Mouse (Mus musculus) testis, adult 2 months (tissue): Measurements from ENCODE around the gene Apex2. TPM values are rescaled to one million over a fixed set of nuclear protein-coding genes. Genes with fewer than 3 reads are reported as not detected.
A peak's percentile ranks its signal among the peaks of the same experiment; 100 is the strongest.

Experiments
- H3K27ac ChIP-seq: fragments of 200-500 bp; 2 replicates; pipeline ENCODE4 v1.5.1; 2012; ENCODE audit warnings: low read depth, low read length; ENCODE audit not compliant: control insufficient read depth, insufficient read depth
- H3K27me3 ChIP-seq: fragments of 200-500 bp; 2 replicates; pipeline ENCODE4 v1.6.1; 2012; ENCODE audit warnings: mild to moderate bottlenecking, low read length, moderate library complexity; ENCODE audit not compliant: control insufficient read depth, insufficient read depth
- H3K36me3 ChIP-seq: fragments of 200-500 bp; 2 replicates; pipeline ENCODE4 v1.6.1; 2012; ENCODE audit warnings: mild to moderate bottlenecking, low read length; ENCODE audit not compliant: control insufficient read depth, insufficient read depth
- H3K4me1 ChIP-seq: fragments of 200-500 bp; 2 replicates; pipeline ENCODE4 v1.6.1; 2012; ENCODE audit warnings: low read length; ENCODE audit not compliant: control insufficient read depth, insufficient read depth
- H3K4me3 ChIP-seq: fragments of 200-500 bp; 2 replicates; pipeline ENCODE4 v1.5.1; 2012; ENCODE audit warnings: low read depth, mild to moderate bottlenecking, low read length, moderate library complexity, mixed read lengths; ENCODE audit not compliant: control insufficient read depth
- CTCF ChIP-seq: fragments of 200-500 bp; IDR thresholded peaks from 2 replicates; pipeline ENCODE4 v1.5.1; 2012; ENCODE audit warnings: low read depth, mild to moderate bottlenecking, inconsistent platforms, low read length, moderate library complexity; ENCODE audit not compliant: control insufficient read depth, insufficient read depth, insufficient replicate concordance
- POLR2A ChIP-seq: fragments of 200-500 bp; IDR thresholded peaks from 2 replicates; pipeline ENCODE4 v1.6.1; 2012; ENCODE audit warnings: low read depth, mild to moderate bottlenecking, inconsistent platforms, low read length, moderate library complexity; ENCODE audit not compliant: control insufficient read depth
- polyA plus RNA-seq: library from polyadenylated mRNA; depleted of rRNA; stranded (reverse); fragments of >200 nt; gene quantifications from 2 replicates; pipeline ENCODE4 v1.2.3, GENCODE M21; 2012

Gene Apex2
- polyA plus RNA-seq, 1 experiment, result 2.8 TPM

DNA sequence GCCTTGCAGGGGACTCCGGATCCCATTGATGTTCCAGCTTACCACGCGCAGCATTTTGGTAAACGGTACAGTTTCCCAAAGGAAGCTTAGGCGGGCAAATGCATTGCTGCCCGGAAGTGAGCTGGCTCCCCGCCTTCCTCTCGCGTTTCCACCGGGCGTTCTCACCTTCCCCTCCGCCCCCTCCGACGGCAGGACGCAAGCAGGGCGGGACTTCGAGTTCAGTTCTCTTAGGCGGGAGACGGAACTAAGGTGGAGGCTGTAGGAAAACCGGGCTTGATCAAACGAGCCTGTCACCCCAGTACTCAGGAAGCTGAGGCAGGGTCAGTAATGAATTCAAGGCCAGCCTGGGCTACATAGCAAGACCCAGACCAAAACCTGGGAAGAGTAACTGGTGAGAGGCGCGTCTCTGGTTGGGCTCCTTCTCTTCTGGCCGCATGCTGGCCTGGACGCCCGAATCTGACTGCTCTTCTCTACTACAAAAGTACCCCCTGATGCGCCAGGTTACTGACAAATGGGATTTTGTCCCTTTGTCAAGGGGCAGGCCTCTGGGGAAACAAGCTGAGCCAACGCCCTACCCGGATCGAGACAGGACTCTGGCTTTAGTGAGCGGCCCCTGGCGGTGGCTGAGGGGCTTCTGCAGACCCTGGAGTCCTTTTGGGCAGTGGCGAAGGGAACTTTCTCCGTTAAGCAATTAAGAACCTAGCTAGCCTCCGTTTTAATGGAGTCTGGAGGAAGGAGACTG is 1.5 kb downstream of the Apex2 start, which contains the start of gene Pfkfb1:
Pfkfb1 (plus strand) TSS at position 207 of the 742 bp plus-strand sequence.
- Histone ChIP-seq H3K4me3 (peak within 1 kb of the TSS; percentile 90), H3K27ac (peak within 1 kb of the TSS; percentile 75; the same call in 1 of the 2 replicates), H3K27me3 (no peaks in the 10 kb centered on the region), H3K4me1 (peaks cover 2% of the 10 kb centered on the region; the same call in 1 of the 2 replicates), H3K36me3 (no peaks in the 10 kb centered on the region)
- TF ChIP-seq CTCF (peak; percentile 5; the same call in 1 of the 2 replicates), POLR2A (peak; percentile 23; the same call in 1 of the 2 replicates)

DNA sequence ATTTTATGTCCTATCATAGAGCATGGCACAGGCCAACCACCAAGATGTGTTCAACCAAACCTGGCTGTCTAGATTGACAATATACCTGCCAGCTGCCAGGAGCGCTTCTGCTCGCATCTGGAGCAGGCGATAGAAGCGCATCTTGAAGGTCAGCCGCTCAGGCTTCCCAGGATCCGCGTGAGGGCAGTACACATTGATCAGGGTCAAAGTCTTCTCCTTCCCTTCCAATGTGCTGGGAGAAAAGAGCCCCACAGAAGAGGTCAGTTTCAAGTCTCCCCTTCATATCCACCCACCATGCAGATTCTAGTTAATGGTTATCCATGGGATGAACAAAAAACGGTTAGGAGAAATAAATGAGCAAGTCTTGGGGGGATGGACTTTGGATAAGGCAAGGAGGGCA is 4.6 kb downstream of the Apex2 start:
- Histone ChIP-seq H3K27ac (no peak overlapping the region), H3K4me3 (no peak overlapping the region), H3K36me3 (no peaks in the 10 kb centered on the region), H3K27me3 (no peaks in the 10 kb centered on the region), H3K4me1 (peaks cover 2% of the 10 kb centered on the region; the same call in 1 of the 2 replicates)
- no peak for TF ChIP-seq CTCF
- no peak for TF ChIP-seq POLR2A

DNA sequence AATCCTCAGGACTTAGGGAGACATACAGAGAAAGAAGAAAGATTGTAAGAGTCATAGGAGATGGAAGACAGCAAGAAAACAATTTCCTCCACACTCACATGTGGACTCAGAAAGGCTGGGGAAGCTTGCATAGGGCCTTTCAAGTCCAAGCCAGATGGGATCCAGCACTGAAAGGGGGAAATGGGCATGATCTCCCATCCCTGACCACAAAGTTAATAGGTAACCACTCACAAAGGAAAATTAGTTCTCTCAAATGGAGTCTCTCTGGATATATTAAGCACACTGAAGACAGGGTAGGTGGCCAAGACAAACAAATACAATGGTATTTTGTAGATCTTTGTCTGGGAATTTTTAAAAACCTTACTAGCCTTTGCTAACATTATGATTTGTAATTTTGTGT is 7.7 kb downstream of the Apex2 start:
- Histone ChIP-seq H3K27ac (no peak overlapping the region), H3K4me1 (no peaks in the 10 kb centered on the region), H3K27me3 (no peaks in the 10 kb centered on the region), H3K36me3 (no peaks in the 10 kb centered on the region), H3K4me3 (no peak overlapping the region)
- TF ChIP-seq POLR2A (no peak), CTCF (no peak)

DNA sequence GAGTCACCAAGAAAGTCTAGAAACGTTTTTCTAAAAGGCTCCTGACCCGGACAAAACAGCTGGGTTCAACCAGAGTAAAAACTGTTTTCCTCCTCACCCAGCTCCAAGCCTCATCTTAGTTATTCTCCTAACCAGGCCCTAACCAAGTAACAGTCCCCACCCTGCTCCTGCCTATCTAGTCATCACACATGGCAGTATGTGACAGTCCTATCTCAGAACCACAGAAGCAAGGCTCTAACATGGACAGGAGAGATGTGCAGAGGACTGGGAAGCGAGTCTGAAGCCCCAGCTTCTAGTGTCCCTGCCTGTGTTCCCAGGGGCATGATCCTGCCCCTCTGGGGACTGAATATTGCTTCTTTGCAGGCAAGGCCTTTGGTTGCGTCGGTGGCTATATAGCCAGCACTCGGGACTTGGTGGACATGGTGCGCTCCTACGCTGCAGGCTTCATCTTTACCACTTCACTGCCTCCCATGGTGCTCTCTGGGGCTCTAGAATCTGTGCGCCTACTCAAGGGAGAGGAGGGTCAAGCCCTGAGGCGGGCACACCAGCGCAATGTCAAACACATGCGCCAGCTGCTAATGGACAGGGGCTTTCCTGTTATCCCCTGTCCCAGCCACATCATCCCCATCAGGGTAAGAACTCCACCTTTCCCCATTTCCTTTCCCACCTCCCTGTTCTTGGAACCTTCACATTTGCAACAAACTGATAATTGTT is 24.9 kb downstream of the Apex2 start:
- no peak overlapping the region for H3K4me3 ChIP-seq
- H3K27me3 ChIP-seq, result no peaks in the 10 kb centered on the region
- H3K27ac ChIP-seq, result no peak overlapping the region
- H3K36me3 ChIP-seq, result no peaks in the 10 kb centered on the region
- no peaks in the 10 kb centered on the region for H3K4me1 ChIP-seq
- TF ChIP-seq POLR2A (no peak), CTCF (no peak)

DNA sequence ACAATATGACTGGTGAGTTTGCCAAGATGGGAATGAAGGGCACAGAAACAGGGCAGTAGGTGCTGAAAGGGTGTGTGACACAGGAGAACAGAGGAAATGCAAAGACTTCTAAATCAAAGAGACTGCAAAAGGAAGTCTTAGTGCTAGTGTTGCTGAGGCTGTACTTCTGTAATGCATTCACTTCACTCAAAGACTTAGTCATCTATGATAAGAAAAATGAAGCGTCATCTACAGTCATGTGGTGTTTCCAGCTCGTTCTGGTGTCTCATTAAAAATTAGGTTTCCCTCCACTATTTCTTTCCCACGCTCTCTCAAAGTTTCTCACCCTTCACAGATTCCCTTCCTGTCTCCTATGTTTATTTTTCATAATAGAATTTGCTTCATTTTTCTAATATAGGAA is 35.6 kb downstream of the Apex2 start:
- Histone ChIP-seq H3K36me3 (no peaks in the 10 kb centered on the region), H3K27ac (no peak overlapping the region), H3K27me3 (no peaks in the 10 kb centered on the region), H3K4me1 (no peaks in the 10 kb centered on the region), H3K4me3 (no peak overlapping the region)
- no peak for TF ChIP-seq POLR2A
- no peak for TF ChIP-seq CTCF

DNA sequence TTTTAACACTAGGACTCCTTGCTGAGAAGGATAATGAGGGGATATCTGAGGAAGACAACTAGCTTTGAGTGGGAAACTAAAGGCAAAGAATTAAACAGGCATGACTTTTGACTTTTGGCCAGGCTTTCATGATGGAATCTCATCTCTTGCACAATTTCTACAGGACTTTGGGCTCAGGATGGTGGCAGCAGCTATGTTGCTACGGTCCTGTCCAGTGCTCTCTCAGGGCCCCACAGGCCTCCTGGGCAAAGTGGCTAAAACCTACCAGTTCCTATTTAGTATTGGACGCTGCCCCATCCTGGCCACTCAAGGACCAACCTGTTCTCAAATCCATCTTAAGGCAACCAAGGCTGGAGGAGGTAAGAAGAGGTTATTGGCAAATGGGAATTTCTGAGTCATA is 37.7 kb downstream of the Apex2 start:
- H3K4me1 ChIP-seq, result no peaks in the 10 kb centered on the region
- H3K4me3 ChIP-seq, result no peak overlapping the region
- no peaks in the 10 kb centered on the region for H3K36me3 ChIP-seq
- TF ChIP-seq CTCF (no peak), POLR2A (no peak)
- H3K27me3 ChIP-seq, result no peaks in the 10 kb centered on the region
- H3K27ac ChIP-seq, result no peak overlapping the region

DNA sequence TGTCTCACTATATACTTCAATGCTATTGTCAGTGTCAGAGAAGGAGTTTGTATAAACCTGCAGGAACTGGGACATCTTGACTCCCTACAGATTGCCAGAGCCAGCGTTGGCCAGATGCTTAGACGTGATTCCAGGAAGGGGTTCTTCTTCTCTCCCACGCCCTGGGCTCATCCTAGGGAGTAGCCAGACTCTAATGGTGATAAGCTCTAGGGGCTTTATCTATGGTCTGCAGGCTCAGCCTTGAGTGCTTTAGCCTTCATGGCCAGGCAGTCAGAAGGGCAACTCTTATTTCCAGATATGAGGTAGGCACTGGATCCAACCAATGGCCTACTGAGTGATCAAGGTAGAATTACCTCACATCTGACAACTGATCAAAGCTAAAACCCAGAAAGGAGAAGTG is 40.0 kb downstream of the Apex2 start:
- no peak overlapping the region for H3K4me3 ChIP-seq
- H3K36me3 ChIP-seq, result no peaks in the 10 kb centered on the region
- no peak overlapping the region for H3K27ac ChIP-seq
- TF ChIP-seq POLR2A (no peak), CTCF (no peak)
- no peaks in the 10 kb centered on the region for H3K4me1 ChIP-seq
- H3K27me3 ChIP-seq, result no peaks in the 10 kb centered on the region
